Mouse (Mus musculus): ENCODE measurements around the gene Parg. TPM values are rescaled to one million over a fixed set of nuclear protein-coding genes. Genes with fewer than 3 reads are reported as not detected.

Gene Parg
- polyA plus RNA-seq (2017; shearing (Covaris generic)) = 65.0 TPM

DNA sequence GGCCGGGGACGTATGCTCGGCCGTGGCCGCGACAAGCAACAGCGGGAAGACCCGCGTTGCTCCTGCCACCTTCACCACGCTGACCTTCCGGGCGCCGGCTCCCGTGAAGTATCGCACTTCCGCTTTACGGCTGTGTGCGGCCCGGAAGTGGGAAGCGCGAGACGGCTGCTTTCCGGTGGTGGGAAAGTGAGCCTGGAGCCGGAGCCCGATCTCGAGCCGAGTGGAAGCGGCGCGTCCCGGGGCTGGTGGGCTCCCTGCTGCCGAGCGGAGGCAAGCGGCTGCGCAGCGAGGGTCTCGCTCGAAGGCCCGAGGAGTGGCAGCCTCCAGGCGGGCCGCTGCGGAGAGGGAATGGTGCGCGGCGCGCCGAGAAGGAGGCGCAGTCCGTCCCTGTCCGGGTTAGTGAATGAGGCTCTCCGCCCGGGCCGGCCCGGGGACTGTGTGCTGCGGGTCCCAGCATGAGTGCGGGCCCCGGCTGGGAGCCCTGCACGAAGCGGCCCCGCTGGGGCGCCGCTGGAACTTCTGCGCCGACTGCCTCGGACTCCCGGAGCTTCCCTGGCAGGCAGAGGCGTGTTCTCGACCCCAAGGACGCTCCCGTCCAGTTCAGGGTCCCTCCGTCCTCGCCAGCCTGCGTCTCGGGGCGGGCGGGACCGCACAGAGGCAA lies at the start of gene Parg, which contains the start of gene Timm23:
TSS of gene Parg (plus strand) at position 159 of the 661 bp plus-strand sequence.
TSS of gene Timm23 (minus strand) at position 108 of the 661 bp plus-strand sequence.

DNA sequence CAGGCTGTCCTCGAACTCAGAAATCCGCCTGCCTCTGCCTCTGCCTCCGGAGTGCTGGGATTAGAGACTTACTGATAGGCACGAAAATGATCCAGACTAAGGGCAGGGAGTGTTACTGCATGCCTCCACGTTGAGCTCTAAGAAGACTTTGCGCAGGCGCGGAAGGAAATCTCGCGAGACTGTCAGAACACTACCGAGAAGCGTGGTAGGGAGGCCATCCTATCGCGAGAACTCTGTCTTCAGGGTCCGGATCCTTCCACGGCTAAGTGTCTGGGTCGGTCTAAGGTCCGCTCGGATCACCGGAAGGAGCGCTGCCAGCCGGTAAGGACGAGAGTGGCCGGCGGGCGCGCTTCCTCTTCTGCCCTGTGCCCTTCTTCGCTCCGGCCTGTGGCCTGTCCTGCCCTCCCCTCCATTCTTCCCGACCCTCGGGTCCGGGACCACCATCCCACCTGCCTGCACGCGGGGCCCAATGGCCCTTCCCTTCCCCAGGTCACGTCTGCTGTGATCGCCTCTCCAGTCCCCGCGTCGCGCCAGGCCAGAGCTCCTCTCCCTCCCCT lies 42.0 kb upstream of the Parg start, which contains the start of gene Ncoa4:
TSS of gene Ncoa4 (plus strand) at position 176 of the 557 bp plus-strand sequence.

DNA sequence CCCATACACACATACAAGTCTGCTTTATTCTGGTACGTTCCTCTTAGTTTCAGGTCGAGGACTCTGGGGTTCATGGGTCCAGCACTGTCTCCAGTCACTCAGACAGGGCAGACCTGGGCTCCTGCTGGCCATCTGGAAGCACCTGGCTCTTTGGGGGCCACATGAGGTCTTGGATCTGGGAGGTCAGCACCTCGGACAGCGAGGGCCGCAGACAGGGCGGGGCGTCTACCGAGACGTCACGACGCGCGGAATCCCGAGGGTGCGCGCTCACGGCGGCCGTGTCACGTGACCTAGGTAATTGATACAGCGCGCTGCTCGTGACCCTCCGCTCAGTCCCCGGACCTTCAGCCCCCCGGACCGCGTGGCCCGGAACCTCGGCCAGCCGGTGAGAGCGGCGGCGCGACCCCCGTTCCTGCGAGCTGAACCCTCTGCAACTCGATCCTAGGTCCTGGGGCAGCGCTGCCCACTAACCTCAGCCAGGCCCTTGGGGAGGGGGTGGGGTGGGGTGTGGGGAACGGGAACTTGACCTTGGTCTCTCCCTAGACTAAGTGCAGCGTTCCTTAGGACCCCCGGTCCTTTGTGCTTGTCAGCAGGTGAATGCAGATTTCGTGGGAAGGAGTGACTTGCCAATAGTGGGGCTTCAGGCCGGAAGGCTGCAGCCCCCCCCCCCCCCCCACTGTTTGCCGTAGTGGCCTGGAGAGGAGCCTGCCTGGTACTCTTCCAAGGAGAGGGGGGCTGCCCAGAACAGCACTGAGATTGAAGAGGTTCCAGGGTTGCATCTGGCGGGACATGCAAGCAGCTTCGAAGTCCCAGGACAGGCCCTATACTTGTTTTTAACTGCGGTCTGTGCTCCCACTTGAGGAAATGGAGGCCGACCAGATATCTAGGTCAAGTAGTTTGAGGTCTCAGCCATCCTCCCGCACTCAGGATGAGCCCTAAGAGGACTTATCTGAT lies 120.3 kb downstream of the Parg start, which contains the start of gene Ogdhl:
TSS of gene Ogdhl (plus strand) at position 288 of the 954 bp plus-strand sequence.

Other genes with a start within 250 kb of the Parg start
- not detected for gene Galnt15, start 173.0 kb upstream of the Parg start, polyA plus RNA-seq (2017; shearing (Covaris generic))
- gene Oxnad1, start 116.6 kb upstream of the Parg start, polyA plus RNA-seq (2017; shearing (Covaris generic)) = 14.2 TPM
- 124 TPM for gene Dph3, start 116.2 kb upstream of the Parg start, polyA plus RNA-seq (2017; shearing (Covaris generic))
- not detected for gene Msmb, start 59.9 kb upstream of the Parg start, polyA plus RNA-seq (2017; shearing (Covaris generic))
- gene Ncoa4, start 42.1 kb upstream of the Parg start, polyA plus RNA-seq (2017; shearing (Covaris generic)) = 57.4 TPM
- 134 TPM for gene Timm23, start 51 bp upstream of the Parg start, polyA plus RNA-seq (2017; shearing (Covaris generic))
- gene Ogdhl, start 120.1 kb downstream of the Parg start, polyA plus RNA-seq (2017; shearing (Covaris generic)) = 0.37 TPM
- not detected for gene 1700024G13Rik, start 186.4 kb downstream of the Parg start, polyA plus RNA-seq (2017; shearing (Covaris generic))

All from effector memory CD4-positive, alpha-beta T cell, adult 5 months (primary cell).